Mouse (Mus musculus): ENCODE data around the gene Zscan20.

- TF ChIP-seq POLR2A (IDR thresholded peaks at IDR 0.05; ENCODE audit: borderline replicate concordance, low read depth, low read length) = no peak
- TF ChIP-seq CTCF (IDR thresholded peaks at IDR 0.05; ENCODE audit: low read depth, low read length) = no peak
Observed at GRCm38 (mm10) chr4:128610706-128611105, 808 bp upstream of the Zscan20 start.
